Mouse (Mus musculus): ENCODE data around the gene Slco2b1. TPM values are rescaled to one million over a fixed set of nuclear protein-coding genes. Genes with fewer than 3 reads are reported as not detected.
"Not testable (repeated sequence)": the region's sequence is repeated elsewhere in the genome, so short reads cannot be mapped to it uniquely, and the experiment has no call there.

The Slco2b1 gene
- polyA plus RNA-seq, 1 experiment from 2014 or later = 2.6 TPM

- Histone ChIP-seq H3K9me3 (no peaks in the 10 kb centered on the region), H3K27me3 (peaks cover 7% of the 10 kb centered on the region; the same call in 1 of the 2 replicates), H3K4me3 (no peak overlapping the region), H3K36me3 (no peaks in the 10 kb centered on the region), H3K4me1 (peaks cover 23% of the 10 kb centered on the region), H3K27ac (peak overlapping the region; percentile 6; the same call in 1 of the 2 replicates), H3K9ac (no peak overlapping the region), H3K4me2 (replicated peaks) (peak overlapping the region; percentile 3; the same call in 1 of the 2 replicates)
- ATAC-seq (ENCODE audit: low FRiP score, low read depth) = peak; percentile 70; the same call in 1 of the 2 replicates
- WGBS = 43% methylated on average over 4 of the region's 4 CpGs
Measured at GRCm38 (mm10) chr7:99706341-99707037, 4.7 kb downstream of the Slco2b1 start.

- H3K9me3 ChIP-seq = no peaks in the 10 kb centered on the region
- peaks cover 23% of the 10 kb centered on the region for H3K4me1 ChIP-seq
- no peak overlapping the region for H3K4me2 ChIP-seq (replicated peaks)
- peaks cover 4% of the 10 kb centered on the region; the same call in 1 of the 2 replicates for H3K27me3 ChIP-seq
- no peak for ATAC-seq (ENCODE audit: low FRiP score, low read depth)
- 85% methylated on average over 3 of the region's 3 CpGs for WGBS
- H3K27ac ChIP-seq = no peak overlapping the region
- no peak overlapping the region for H3K9ac ChIP-seq
- H3K36me3 ChIP-seq = no peaks in the 10 kb centered on the region
- H3K4me3 ChIP-seq = no peak overlapping the region
Measured at GRCm38 (mm10) chr7:99704736-99705519, 6.2 kb downstream of the Slco2b1 start.

DNA sequence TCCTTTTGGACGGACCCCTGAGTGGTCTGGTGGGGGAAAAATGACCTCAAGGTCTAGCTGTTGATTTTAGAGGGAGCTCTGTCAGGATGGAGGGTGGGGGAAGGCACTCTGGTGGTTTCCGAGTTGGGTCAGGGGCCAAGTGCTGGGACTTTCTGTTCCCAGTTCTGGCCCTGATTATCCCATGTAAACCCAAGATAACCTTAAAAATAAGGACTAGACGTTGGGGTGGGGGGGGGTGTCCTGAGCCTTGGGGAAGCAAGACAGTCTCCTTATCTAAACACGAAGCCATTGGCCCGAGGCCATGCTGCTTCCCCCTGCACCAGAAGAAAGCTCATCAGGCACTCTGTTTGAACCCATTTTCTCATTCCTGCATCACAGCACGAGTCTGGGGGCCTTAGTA lies 8.9 kb downstream of the Slco2b1 start:
- ATAC-seq (ENCODE audit: low FRiP score, low read depth) = no peak
- no peak overlapping the region for H3K27ac ChIP-seq
- H3K9me3 ChIP-seq = no peaks in the 10 kb centered on the region
- no peaks in the 10 kb centered on the region for H3K27me3 ChIP-seq
- H3K4me1 ChIP-seq = peaks cover 13% of the 10 kb centered on the region
- H3K4me2 ChIP-seq (replicated peaks) = no peak overlapping the region
- WGBS = 50% methylated on average over 6 of the region's 6 CpGs
- H3K9ac ChIP-seq = no peak overlapping the region; the same call in 1 of the 2 replicates
- H3K36me3 ChIP-seq = no peaks in the 10 kb centered on the region
- no peak overlapping the region for H3K4me3 ChIP-seq

DNA sequence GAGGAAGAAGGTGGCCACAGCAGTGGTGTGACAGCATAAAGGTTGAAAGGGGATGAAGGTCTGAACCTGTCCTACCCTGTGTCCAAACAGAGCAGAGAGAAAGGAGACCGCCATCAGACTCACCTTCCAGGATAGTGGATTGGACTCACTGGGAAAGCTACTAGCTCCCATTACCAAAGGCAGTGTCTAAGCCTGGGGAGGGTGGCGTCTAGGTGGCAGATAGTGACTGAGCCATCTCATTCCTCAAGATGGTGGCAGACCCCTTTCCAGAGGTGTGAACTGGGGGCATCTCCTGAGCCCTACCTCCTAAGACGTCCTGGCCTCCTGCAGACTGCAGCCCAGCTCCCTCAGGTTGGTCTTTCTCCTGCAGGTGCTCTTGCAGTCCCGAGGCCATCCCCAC lies 10.5 kb downstream of the Slco2b1 start:
- Histone ChIP-seq H3K36me3 (no peaks in the 10 kb centered on the region), H3K9me3 (no peaks in the 10 kb centered on the region), H3K4me1 (no peaks in the 10 kb centered on the region), H3K9ac (no peak overlapping the region), H3K27ac (no peak overlapping the region), H3K27me3 (no peaks in the 10 kb centered on the region), H3K4me3 (no peak overlapping the region), H3K4me2 (replicated peaks) (no peak overlapping the region)
- no peak for ATAC-seq (ENCODE audit: low FRiP score, low read depth)
- WGBS = 74% methylated on average over 4 of the region's 4 CpGs

- H3K4me3 ChIP-seq = no peak overlapping the region
- WGBS = 57% methylated on average over 3 of the region's 3 CpGs
- H3K27ac ChIP-seq = no peak overlapping the region
- H3K9me3 ChIP-seq = no peaks in the 10 kb centered on the region
- H3K36me3 ChIP-seq = no peaks in the 10 kb centered on the region
- no peak overlapping the region for H3K4me2 ChIP-seq (replicated peaks)
- H3K27me3 ChIP-seq = no peaks in the 10 kb centered on the region
- H3K4me1 ChIP-seq = no peaks in the 10 kb centered on the region
- no peak overlapping the region for H3K9ac ChIP-seq
- no peak for ATAC-seq (ENCODE audit: low FRiP score, low read depth)
Measured at GRCm38 (mm10) chr7:99699709-99700151, 11.4 kb downstream of the Slco2b1 start.

GRCm38 (mm10) chr7:99699106-99699505 lies 12.0 kb downstream of the Slco2b1 start:
- Histone ChIP-seq H3K4me2 (replicated peaks) (no peak overlapping the region), H3K4me3 (no peak overlapping the region), H3K4me1 (no peaks in the 10 kb centered on the region), H3K27ac (no peak overlapping the region), H3K36me3 (no peaks in the 10 kb centered on the region), H3K9me3 (no peaks in the 10 kb centered on the region), H3K9ac (no peak overlapping the region), H3K27me3 (no peaks in the 10 kb centered on the region)
- no peak for ATAC-seq (ENCODE audit: low FRiP score, low read depth)
- 38% methylated on average over 3 of the region's 3 CpGs for WGBS

DNA sequence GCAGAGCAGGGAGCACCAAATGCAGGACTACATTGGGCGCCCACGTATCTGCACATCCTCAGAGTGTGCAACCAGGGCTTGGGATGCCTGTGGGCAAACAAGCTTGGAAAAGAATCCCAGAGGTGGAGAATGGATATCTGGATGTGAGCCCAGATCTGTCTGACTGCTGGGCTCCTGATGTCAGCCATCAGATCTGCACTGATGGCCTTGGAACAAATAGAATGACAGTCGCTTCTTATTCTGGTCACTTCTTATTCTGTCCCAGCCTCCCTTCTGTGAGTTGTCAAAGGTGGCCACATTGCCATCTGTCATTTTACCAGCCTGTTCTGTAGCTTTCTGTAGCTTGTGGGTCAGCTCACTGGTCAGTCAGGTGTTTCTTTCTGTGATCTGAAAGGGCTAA lies 12.6 kb downstream of the Slco2b1 start:
- H3K4me2 ChIP-seq (replicated peaks) = no peak overlapping the region
- H3K36me3 ChIP-seq = no peaks in the 10 kb centered on the region
- WGBS = 88% methylated on average over 3 of the region's 3 CpGs
- H3K9me3 ChIP-seq = no peaks in the 10 kb centered on the region
- no peaks in the 10 kb centered on the region for H3K27me3 ChIP-seq
- H3K27ac ChIP-seq = no peak overlapping the region
- no peak overlapping the region for H3K9ac ChIP-seq
- ATAC-seq (ENCODE audit: low FRiP score, low read depth) = no peak
- no peak overlapping the region for H3K4me3 ChIP-seq
- no peaks in the 10 kb centered on the region for H3K4me1 ChIP-seq

DNA sequence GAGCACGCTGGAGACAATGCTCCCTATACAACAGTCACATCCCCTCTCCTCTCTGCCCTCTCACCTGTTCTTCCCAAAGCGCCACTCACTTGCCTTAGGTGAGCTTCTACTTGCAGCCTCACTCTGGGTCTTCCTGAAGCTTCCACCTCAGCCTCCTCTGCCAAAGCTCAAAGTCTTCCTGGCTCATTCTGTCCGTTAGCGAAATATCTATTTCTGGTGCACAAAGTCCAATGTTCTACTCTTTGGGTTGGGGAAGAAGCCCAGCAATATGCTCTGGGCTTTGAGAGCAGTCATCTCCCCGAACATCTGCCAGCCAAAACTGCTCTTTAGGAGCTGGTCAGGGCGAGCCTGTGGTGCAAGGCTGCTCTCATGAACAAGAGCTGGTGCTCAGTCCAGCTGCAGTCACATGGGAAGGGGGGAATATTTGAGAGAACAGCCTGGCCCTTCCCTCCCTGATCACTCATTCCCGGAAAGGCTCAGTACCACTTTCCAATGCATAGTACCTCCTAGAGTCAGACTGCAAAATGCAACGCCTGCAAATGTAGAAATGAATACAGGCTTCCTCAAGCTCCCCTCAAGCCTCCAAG lies 15.6 kb downstream of the Slco2b1 start:
- H3K27ac ChIP-seq = no peak overlapping the region
- no peaks in the 10 kb centered on the region for H3K36me3 ChIP-seq
- no peaks in the 10 kb centered on the region for H3K4me1 ChIP-seq
- whole genome bisulfite sequencing = 87% methylated on average over 8 of the region's 8 CpGs
- H3K27me3 ChIP-seq = no peaks in the 10 kb centered on the region
- H3K9ac ChIP-seq = no peak overlapping the region
- H3K4me3 ChIP-seq = no peak overlapping the region
- no peak overlapping the region for H3K4me2 ChIP-seq (replicated peaks)
- ATAC-seq (ENCODE audit: low FRiP score, low read depth) = no peak
- H3K9me3 ChIP-seq = no peaks in the 10 kb centered on the region

- H3K4me1 ChIP-seq; H3K27me3 ChIP-seq; ATAC-seq (ENCODE audit: low FRiP score, low read depth); H3K36me3 ChIP-seq; H3K4me3 ChIP-seq; H3K9ac ChIP-seq; H3K27ac ChIP-seq; H3K4me2 ChIP-seq (replicated peaks); H3K9me3 ChIP-seq: not testable (repeated sequence)
- 62% methylated on average over 5 of the region's 5 CpGs for WGBS
Measured at GRCm38 (mm10) chr7:99694424-99694823, 16.7 kb downstream of the Slco2b1 start.

DNA sequence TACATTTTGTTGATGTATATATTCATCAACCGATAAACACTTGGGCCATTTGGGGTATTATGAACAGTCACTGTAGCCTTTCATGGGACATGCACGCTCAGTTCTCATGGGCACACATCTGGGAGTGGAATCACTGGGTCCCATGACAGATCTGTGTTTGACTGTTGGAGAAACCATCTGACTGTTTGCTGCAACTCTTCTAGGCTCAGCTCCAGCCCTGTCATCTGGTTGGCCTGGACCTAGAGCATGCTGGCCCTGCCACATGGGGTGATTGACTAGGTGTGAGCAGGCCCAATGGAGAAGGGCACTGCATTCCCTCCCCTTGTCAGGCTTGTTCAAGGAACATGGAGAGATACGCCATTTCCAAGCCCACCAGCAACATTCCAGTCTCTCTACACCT lies 17.2 kb downstream of the Slco2b1 start:
- Histone ChIP-seq H3K4me3 (no peak overlapping the region), H3K27ac (no peak overlapping the region), H3K27me3 (no peaks in the 10 kb centered on the region), H3K4me2 (replicated peaks) (no peak overlapping the region), H3K9me3 (no peaks in the 10 kb centered on the region), H3K9ac (no peak overlapping the region), H3K4me1 (no peaks in the 10 kb centered on the region), H3K36me3 (no peaks in the 10 kb centered on the region)
- 81% methylated on average over 3 of the region's 3 CpGs for WGBS
- no peak for ATAC-seq (ENCODE audit: low FRiP score, low read depth)

GRCm38 (mm10) chr7:99693387-99693786 lies 17.8 kb downstream of the Slco2b1 start:
- Histone ChIP-seq H3K9ac (no peak overlapping the region), H3K4me3 (no peak overlapping the region), H3K36me3 (no peaks in the 10 kb centered on the region), H3K4me2 (replicated peaks) (no peak overlapping the region), H3K27ac (no peak overlapping the region), H3K4me1 (no peaks in the 10 kb centered on the region), H3K9me3 (no peaks in the 10 kb centered on the region), H3K27me3 (no peaks in the 10 kb centered on the region)
- 88% methylated on average over 3 of the region's 3 CpGs for WGBS
- no peak for ATAC-seq (ENCODE audit: low FRiP score, low read depth)

DNA sequence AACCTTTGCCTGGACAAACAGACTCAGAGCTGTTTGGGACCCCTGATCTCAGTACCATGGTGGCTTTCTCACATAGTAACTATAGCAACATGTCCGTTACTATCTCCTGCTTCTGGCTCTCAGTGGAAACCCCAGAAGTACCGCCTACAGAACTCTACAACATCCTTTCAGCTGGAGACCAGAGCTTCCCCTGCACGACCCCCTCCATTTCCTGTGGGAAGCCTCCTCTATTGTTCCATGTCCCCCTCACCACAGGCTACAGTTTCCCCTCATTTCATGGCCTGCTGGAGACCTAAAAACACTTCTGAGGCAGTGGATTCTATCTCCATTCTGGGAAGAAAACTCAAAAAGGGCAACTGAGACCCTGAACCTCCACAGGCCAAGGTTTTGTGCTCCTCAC lies 18.7 kb downstream of the Slco2b1 start:
- H3K4me1 ChIP-seq = no peaks in the 10 kb centered on the region
- H3K9ac ChIP-seq = no peak overlapping the region
- no peak for ATAC-seq (ENCODE audit: low FRiP score, low read depth)
- WGBS = 56% methylated on average over 3 of the region's 3 CpGs
- H3K9me3 ChIP-seq = no peaks in the 10 kb centered on the region
- H3K4me2 ChIP-seq (replicated peaks) = no peak overlapping the region
- H3K27ac ChIP-seq = no peak overlapping the region
- H3K27me3 ChIP-seq = no peaks in the 10 kb centered on the region
- H3K36me3 ChIP-seq = no peaks in the 10 kb centered on the region
- no peak overlapping the region for H3K4me3 ChIP-seq
